Mouse (Mus musculus): Measurements from ENCODE around the gene Ppie. TPM values are rescaled to one million over a fixed set of nuclear protein-coding genes. Genes with fewer than 3 reads are reported as not detected.
"Not testable (repeated sequence)": the region's sequence is repeated elsewhere in the genome, so short reads cannot be mapped to it uniquely, and the experiment has no call there.

Ppie gene
- polyA plus RNA-seq, 1 experiment from 2014 or later = 129 TPM

DNA sequence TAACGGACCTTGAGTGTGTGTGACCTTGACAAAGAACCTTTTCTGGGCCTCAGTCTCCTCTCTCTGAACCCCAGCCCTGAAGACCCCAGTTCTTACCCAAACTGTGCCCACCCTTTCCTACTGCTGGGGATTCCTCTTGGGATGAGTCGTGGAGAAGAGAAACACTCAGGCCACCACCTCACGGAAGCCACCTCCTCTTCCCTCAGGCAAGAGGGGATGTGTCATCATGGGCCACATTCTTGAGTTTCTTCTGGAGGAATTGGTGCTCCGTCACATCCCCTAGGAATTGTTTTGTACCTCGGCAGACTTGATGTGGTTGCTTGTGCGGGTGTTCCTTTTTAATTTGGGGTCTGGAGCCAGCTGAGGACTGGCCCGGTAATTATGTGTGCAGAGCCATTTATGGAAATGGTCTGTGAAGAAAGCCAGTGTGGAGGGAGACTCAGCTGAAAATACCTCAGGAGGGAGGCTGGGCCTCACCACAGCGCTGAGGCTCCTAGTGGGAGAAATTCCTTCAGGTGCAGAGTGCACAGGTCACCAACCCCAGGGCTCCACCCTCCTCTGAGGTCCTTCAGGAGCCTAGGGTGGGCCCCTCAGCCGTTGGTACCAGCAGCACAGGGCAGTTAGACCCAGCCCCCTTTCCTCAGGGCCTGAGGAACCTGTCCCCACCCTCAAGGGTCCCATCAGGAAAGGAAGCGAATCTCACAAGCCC, 28.3 kb downstream of the Ppie start:
- H3K9ac ChIP-seq (replicated peaks; ENCODE audit: low read length); DNase-seq (ENCODE audit: low spot score); H3K9me3 ChIP-seq (replicated peaks; ENCODE audit: control insufficient read depth, low read length); H3K4me2 ChIP-seq (ENCODE audit: low read depth, low read length); ATAC-seq (replicated peaks; ENCODE audit: insufficient number of reproducible peaks, low FRiP score, low TSS enrichment, low read depth); H3K4me3 ChIP-seq (ENCODE audit: low read depth, low read length); H3K27ac ChIP-seq (replicated peaks; ENCODE audit: low read depth, low read length); H3K27me3 ChIP-seq (ENCODE audit: control insufficient read depth, insufficient read depth, low read length); H3K4me1 ChIP-seq (ENCODE audit: control insufficient read depth, insufficient read depth, low read length); H3K36me3 ChIP-seq (replicated peaks; ENCODE audit: control insufficient read depth, insufficient read depth, low read depth, low read length): not testable (repeated sequence)
- WGBS = 73% methylated on average over 10 of the region's 10 CpGs

GRCm38 (mm10) chr4:123110751-123111150, 29.0 kb downstream of the Ppie start:
- H3K9me3 ChIP-seq (replicated peaks; ENCODE audit: control insufficient read depth, low read length) = no peaks in the 10 kb centered on the region
- H3K9ac ChIP-seq (replicated peaks; ENCODE audit: low read length) = no peak overlapping the region
- no peaks in the 10 kb centered on the region for H3K36me3 ChIP-seq (replicated peaks; ENCODE audit: control insufficient read depth, insufficient read depth, low read depth, low read length)
- DNase-seq (ENCODE audit: low spot score) = no peak
- H3K4me1 ChIP-seq (ENCODE audit: control insufficient read depth, insufficient read depth, low read length) = no peaks in the 10 kb centered on the region
- H3K27me3 ChIP-seq (ENCODE audit: control insufficient read depth, insufficient read depth, low read length) = peaks cover 8% of the 10 kb centered on the region
- no peak overlapping the region for H3K27ac ChIP-seq (replicated peaks; ENCODE audit: low read depth, low read length)
- ATAC-seq (replicated peaks; ENCODE audit: insufficient number of reproducible peaks, low FRiP score, low TSS enrichment, low read depth) = no peak
- 93% methylated on average over 4 of the region's 4 CpGs for WGBS
- H3K4me3 ChIP-seq (ENCODE audit: low read depth, low read length) = no peak overlapping the region
- no peak overlapping the region for H3K4me2 ChIP-seq (ENCODE audit: low read depth, low read length)

- Histone ChIP-seq H3K27me3 (ENCODE audit: control insufficient read depth, insufficient read depth, low read length) (peaks cover 24% of the 10 kb centered on the region), H3K9me3 (replicated peaks; ENCODE audit: control insufficient read depth, low read length) (no peaks in the 10 kb centered on the region), H3K4me2 (ENCODE audit: low read depth, low read length) (no peak overlapping the region), H3K4me1 (ENCODE audit: control insufficient read depth, insufficient read depth, low read length) (no peaks in the 10 kb centered on the region; the same call in 1 of the 2 replicates), H3K4me3 (ENCODE audit: low read depth, low read length) (no peak overlapping the region), H3K36me3 (replicated peaks; ENCODE audit: control insufficient read depth, insufficient read depth, low read depth, low read length) (no peaks in the 10 kb centered on the region), H3K27ac (replicated peaks; ENCODE audit: low read depth, low read length) (no peak overlapping the region), H3K9ac (replicated peaks; ENCODE audit: low read length) (no peak overlapping the region)
- no peak for ATAC-seq (replicated peaks; ENCODE audit: insufficient number of reproducible peaks, low FRiP score, low TSS enrichment, low read depth)
- 90% methylated on average over 5 of the region's 5 CpGs for WGBS
- no peak for DNase-seq (ENCODE audit: low spot score)
Observed at GRCm38 (mm10) chr4:123108056-123108455, 31.7 kb downstream of the Ppie start.

DNA sequence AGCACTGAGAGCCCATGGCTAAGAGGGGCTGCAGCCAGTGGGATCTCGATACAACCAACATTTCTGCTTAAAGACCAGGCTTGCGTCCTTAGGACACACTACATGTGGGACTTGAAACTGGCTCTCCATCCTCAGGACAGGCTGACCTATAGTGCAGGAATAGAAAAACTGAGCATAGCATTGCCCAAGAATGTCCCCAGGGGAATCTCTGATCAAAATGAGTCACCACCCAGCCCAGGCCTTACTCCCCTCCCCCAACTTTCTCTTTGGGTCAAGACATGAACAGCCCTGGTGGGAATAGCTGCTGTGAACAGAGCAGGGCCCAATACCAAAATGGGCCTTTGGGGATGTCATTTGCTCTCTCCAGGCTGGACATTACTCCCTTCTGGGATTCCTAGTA, 32.9 kb downstream of the Ppie start:
- no peaks in the 10 kb centered on the region; the same call in 1 of the 2 replicates for H3K4me1 ChIP-seq (ENCODE audit: control insufficient read depth, insufficient read depth, low read length)
- ATAC-seq (replicated peaks; ENCODE audit: insufficient number of reproducible peaks, low FRiP score, low TSS enrichment, low read depth) = no peak
- H3K9ac ChIP-seq (replicated peaks; ENCODE audit: low read length) = no peak overlapping the region
- peaks cover 24% of the 10 kb centered on the region for H3K27me3 ChIP-seq (ENCODE audit: control insufficient read depth, insufficient read depth, low read length)
- no peaks in the 10 kb centered on the region for H3K9me3 ChIP-seq (replicated peaks; ENCODE audit: control insufficient read depth, low read length)
- 90% methylated on average over 2 of the region's 2 CpGs for WGBS
- no peak overlapping the region for H3K27ac ChIP-seq (replicated peaks; ENCODE audit: low read depth, low read length)
- H3K4me3 ChIP-seq (ENCODE audit: low read depth, low read length) = no peak overlapping the region
- DNase-seq (ENCODE audit: low spot score) = no peak
- no peaks in the 10 kb centered on the region for H3K36me3 ChIP-seq (replicated peaks; ENCODE audit: control insufficient read depth, insufficient read depth, low read depth, low read length)
- no peak overlapping the region for H3K4me2 ChIP-seq (ENCODE audit: low read depth, low read length)

DNA sequence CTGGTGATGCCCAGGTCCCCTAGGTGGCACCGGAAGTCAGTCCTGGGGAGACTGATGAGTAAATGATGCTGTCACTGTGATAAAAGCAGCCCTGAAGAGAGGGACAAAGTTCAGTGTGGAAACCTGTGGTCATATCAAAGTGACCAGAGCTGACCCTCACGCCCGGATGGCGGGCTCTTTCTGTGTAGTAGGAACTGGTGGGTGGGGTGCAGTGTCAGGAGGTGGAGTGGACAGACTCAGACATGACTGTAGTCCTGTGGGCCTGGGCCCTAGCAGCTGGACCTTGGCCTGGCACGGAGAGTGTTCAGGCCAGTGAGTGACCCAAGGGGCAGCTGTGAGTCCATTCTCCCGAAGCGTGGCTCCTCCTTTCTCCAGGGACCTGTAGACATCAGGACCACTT, 33.8 kb downstream of the Ppie start:
- H3K36me3 ChIP-seq (replicated peaks; ENCODE audit: control insufficient read depth, insufficient read depth, low read depth, low read length); H3K4me2 ChIP-seq (ENCODE audit: low read depth, low read length); H3K4me3 ChIP-seq (ENCODE audit: low read depth, low read length); H3K4me1 ChIP-seq (ENCODE audit: control insufficient read depth, insufficient read depth, low read length); H3K9me3 ChIP-seq (replicated peaks; ENCODE audit: control insufficient read depth, low read length); H3K9ac ChIP-seq (replicated peaks; ENCODE audit: low read length); DNase-seq (ENCODE audit: low spot score); H3K27ac ChIP-seq (replicated peaks; ENCODE audit: low read depth, low read length); ATAC-seq (replicated peaks; ENCODE audit: insufficient number of reproducible peaks, low FRiP score, low TSS enrichment, low read depth): not testable (repeated sequence)
- peaks cover 24% of the 10 kb centered on the region for H3K27me3 ChIP-seq (ENCODE audit: control insufficient read depth, insufficient read depth, low read length)
- 86% methylated on average over 7 of the region's 7 CpGs for WGBS

DNA sequence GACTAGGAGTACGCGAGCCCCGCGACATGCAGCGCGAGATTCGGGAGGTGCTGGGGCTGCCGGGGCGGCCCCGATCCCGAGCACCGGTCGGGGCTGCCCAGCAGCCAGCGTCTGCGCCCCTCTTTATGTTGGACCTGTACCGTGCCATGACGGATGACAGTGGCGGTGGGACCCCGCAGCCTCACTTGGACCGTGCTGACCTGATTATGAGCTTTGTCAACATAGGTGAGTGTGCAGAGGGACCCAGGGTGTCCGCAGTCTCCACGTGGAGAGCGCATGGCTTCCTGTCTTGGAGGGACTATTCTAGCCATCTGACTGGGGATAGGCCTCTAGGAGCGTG, 34.3 kb downstream of the Ppie start:
- no peak overlapping the region for H3K9ac ChIP-seq (replicated peaks; ENCODE audit: low read length)
- H3K27me3 ChIP-seq (ENCODE audit: control insufficient read depth, insufficient read depth, low read length) = peaks cover 24% of the 10 kb centered on the region
- no peak for ATAC-seq (replicated peaks; ENCODE audit: insufficient number of reproducible peaks, low FRiP score, low TSS enrichment, low read depth)
- WGBS = 25% methylated on average over 24 of the region's 24 CpGs
- peak overlapping the region; percentile 25; the same call in 1 of the 2 replicates for H3K4me3 ChIP-seq (ENCODE audit: low read depth, low read length)
- DNase-seq (ENCODE audit: low spot score) = no peak
- peak overlapping the region; percentile 36 for H3K4me2 ChIP-seq (ENCODE audit: low read depth, low read length)
- H3K4me1 ChIP-seq (ENCODE audit: control insufficient read depth, insufficient read depth, low read length) = no peaks in the 10 kb centered on the region; the same call in 1 of the 2 replicates
- no peaks in the 10 kb centered on the region for H3K9me3 ChIP-seq (replicated peaks; ENCODE audit: control insufficient read depth, low read length)
- H3K36me3 ChIP-seq (replicated peaks; ENCODE audit: control insufficient read depth, insufficient read depth, low read depth, low read length) = no peaks in the 10 kb centered on the region
- H3K27ac ChIP-seq (replicated peaks; ENCODE audit: low read depth, low read length) = no peak overlapping the region

- Histone ChIP-seq H3K4me2 (ENCODE audit: low read depth, low read length) (peak within 1 kb of the TSS; percentile 36), H3K4me3 (ENCODE audit: low read depth, low read length) (peak within 1 kb of the TSS; percentile 25), H3K27ac (replicated peaks; ENCODE audit: low read depth, low read length) (no peak within 1 kb of the TSS), H3K9ac (replicated peaks; ENCODE audit: low read length) (no peak within 1 kb of the TSS), H3K27me3 (ENCODE audit: control insufficient read depth, insufficient read depth, low read length) (peaks cover 24% of the 10 kb centered on the region), H3K36me3 (replicated peaks; ENCODE audit: control insufficient read depth, insufficient read depth, low read depth, low read length) (no peaks in the 10 kb centered on the region), H3K9me3 (replicated peaks; ENCODE audit: control insufficient read depth, low read length) (no peaks in the 10 kb centered on the region), H3K4me1 (ENCODE audit: control insufficient read depth, insufficient read depth, low read length) (no peaks in the 10 kb centered on the region; the same call in 1 of the 2 replicates)
- DNase-seq (ENCODE audit: low spot score) (no peak), ATAC-seq (replicated peaks; ENCODE audit: insufficient number of reproducible peaks, low FRiP score, low TSS enrichment, low read depth) (no peak)
- WGBS = 4% methylated on average over 75 of the region's 75 CpGs
Observed at GRCm38 (mm10) chr4:123104651-123105450, 34.9 kb downstream of the Ppie start, which contains the start of gene Bmp8b. Bmp8b (plus strand) TSS chr4:123105165.

DNA sequence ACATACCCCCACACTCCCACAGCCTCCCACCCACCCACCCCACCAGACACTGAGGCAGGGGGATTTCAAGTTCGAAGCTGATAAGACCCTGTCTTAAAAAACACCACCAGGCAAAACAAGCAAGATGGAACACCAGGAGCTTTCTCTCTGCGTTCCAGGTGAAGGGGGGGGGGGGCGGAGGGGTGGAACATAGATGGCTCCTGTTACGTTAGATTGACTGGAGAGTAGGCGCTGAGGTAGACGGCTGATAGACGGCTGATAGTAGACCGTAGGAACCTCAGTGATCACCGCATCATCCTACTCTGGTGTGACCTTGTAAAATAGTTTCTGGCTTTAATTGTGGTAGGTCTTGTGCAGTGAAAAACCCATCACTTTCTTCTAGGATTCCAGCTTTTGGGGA, 45.9 kb downstream of the Ppie start:
- ATAC-seq (replicated peaks; ENCODE audit: insufficient number of reproducible peaks, low FRiP score, low TSS enrichment, low read depth) = peak; percentile 14; the same call in 1 of the 2 replicates
- WGBS = 59% methylated on average over 9 of the region's 9 CpGs
- Histone ChIP-seq H3K9ac (replicated peaks; ENCODE audit: low read length) (no peak overlapping the region), H3K4me1 (ENCODE audit: control insufficient read depth, insufficient read depth, low read length) (no peaks in the 10 kb centered on the region), H3K27ac (replicated peaks; ENCODE audit: low read depth, low read length) (no peak overlapping the region), H3K4me2 (ENCODE audit: low read depth, low read length) (no peak overlapping the region), H3K36me3 (replicated peaks; ENCODE audit: control insufficient read depth, insufficient read depth, low read depth, low read length) (no peaks in the 10 kb centered on the region), H3K4me3 (ENCODE audit: low read depth, low read length) (no peak overlapping the region), H3K27me3 (ENCODE audit: control insufficient read depth, insufficient read depth, low read length) (no peaks in the 10 kb centered on the region), H3K9me3 (replicated peaks; ENCODE audit: control insufficient read depth, low read length) (no peaks in the 10 kb centered on the region)
- DNase-seq (ENCODE audit: low spot score) = no peak

Data from embryonic facial prominence, embryonic 11.5 days (tissue).